Mouse (Mus musculus): ENCODE measurements around the gene March6. TPM values are rescaled to one million over a fixed set of nuclear protein-coding genes. Genes with fewer than 3 reads are reported as not detected.

Gene March6
- polyA plus RNA-seq, 1 experiment: 23.8 TPM

GRCm38 (mm10) chr15:31494803-31495202 lies 36.0 kb downstream of the March6 start:
- Histone ChIP-seq H3K4me1 (ENCODE audit: control insufficient read depth, insufficient read depth, low read length) (no peaks in the 10 kb centered on the region), H3K4me3 (replicated peaks; ENCODE audit: extremely low read depth, low read depth, low read length) (no peak overlapping the region)
- TF ChIP-seq CTCF (IDR thresholded peaks at IDR 0.05; ENCODE audit: insufficient read depth, low read length): no peak
- WGBS: 76% methylated on average over 9 of the region's 9 CpGs
- no peak for DNase-seq

GRCm38 (mm10) chr15:31494310-31494709 lies 36.5 kb downstream of the March6 start:
- TF ChIP-seq POLR2A (IDR thresholded peaks at IDR 0.05; ENCODE audit: borderline replicate concordance, extremely low read depth, low read depth, low read length) (no peak), CTCF (IDR thresholded peaks at IDR 0.05; ENCODE audit: insufficient read depth, low read length) (no peak)
- 72% methylated on average over 3 of the region's 3 CpGs for WGBS
- Histone ChIP-seq H3K4me1 (ENCODE audit: control insufficient read depth, insufficient read depth, low read length) (no peaks in the 10 kb centered on the region), H3K4me3 (replicated peaks; ENCODE audit: extremely low read depth, low read depth, low read length) (no peak overlapping the region)
- no peak for DNase-seq

- H3K4me3 ChIP-seq (replicated peaks; ENCODE audit: extremely low read depth, low read depth, low read length): no peak overlapping the region
- H3K4me1 ChIP-seq (ENCODE audit: control insufficient read depth, insufficient read depth, low read length): no peaks in the 10 kb centered on the region
- TF ChIP-seq CTCF (IDR thresholded peaks at IDR 0.05; ENCODE audit: insufficient read depth, low read length) (no peak), POLR2A (IDR thresholded peaks at IDR 0.05; ENCODE audit: borderline replicate concordance, extremely low read depth, low read depth, low read length) (no peak)
- WGBS: 93% methylated on average over 2 of the region's 2 CpGs
- no peak for DNase-seq
These were observed 43.4 kb downstream of the March6 start for GRCm38 (mm10) chr15:31487407-31487806.

GRCm38 (mm10) chr15:31476678-31477077 lies 54.2 kb downstream of the March6 start:
- Histone ChIP-seq H3K4me3 (replicated peaks; ENCODE audit: extremely low read depth, low read depth, low read length) (no peak overlapping the region), H3K4me1 (ENCODE audit: control insufficient read depth, insufficient read depth, low read length) (peaks cover 7% of the 10 kb centered on the region)
- 79% methylated on average over 1 of the region's 1 CpGs for WGBS
- TF ChIP-seq CTCF (IDR thresholded peaks at IDR 0.05; ENCODE audit: insufficient read depth, low read length) (no peak), POLR2A (IDR thresholded peaks at IDR 0.05; ENCODE audit: borderline replicate concordance, extremely low read depth, low read depth, low read length) (no peak)
- DNase-seq: no peak

- DNase-seq: no peak
- 39% methylated on average over 4 of the region's 4 CpGs for WGBS
- H3K4me1 ChIP-seq (ENCODE audit: control insufficient read depth, insufficient read depth, low read length): peaks cover 7% of the 10 kb centered on the region
- no peak overlapping the region for H3K4me3 ChIP-seq (replicated peaks; ENCODE audit: extremely low read depth, low read depth, low read length)
- no peak for TF ChIP-seq CTCF (IDR thresholded peaks at IDR 0.05; ENCODE audit: insufficient read depth, low read length)
These were observed 57.9 kb downstream of the March6 start for GRCm38 (mm10) chr15:31472645-31473574.

GRCm38 (mm10) chr15:31471529-31471928 lies 59.3 kb downstream of the March6 start:
- 84% methylated on average over 4 of the region's 4 CpGs for WGBS
- peaks cover 7% of the 10 kb centered on the region for H3K4me1 ChIP-seq (ENCODE audit: control insufficient read depth, insufficient read depth, low read length)
- no peak overlapping the region for H3K4me3 ChIP-seq (replicated peaks; ENCODE audit: extremely low read depth, low read depth, low read length)
- TF ChIP-seq CTCF (IDR thresholded peaks at IDR 0.05; ENCODE audit: insufficient read depth, low read length): no peak
- TF ChIP-seq POLR2A (IDR thresholded peaks at IDR 0.05; ENCODE audit: borderline replicate concordance, extremely low read depth, low read depth, low read length): no peak
- no peak for DNase-seq

GRCm38 (mm10) chr15:31469497-31469896 lies 61.4 kb downstream of the March6 start:
- H3K4me1 ChIP-seq (ENCODE audit: control insufficient read depth, insufficient read depth, low read length): peaks cover 7% of the 10 kb centered on the region
- H3K4me3 ChIP-seq (replicated peaks; ENCODE audit: extremely low read depth, low read depth, low read length): no peak overlapping the region
- TF ChIP-seq CTCF (IDR thresholded peaks at IDR 0.05; ENCODE audit: insufficient read depth, low read length): no peak
- WGBS: 81% methylated on average over 4 of the region's 4 CpGs
- DNase-seq: no peak

GRCm38 (mm10) chr15:31468806-31469205 lies 62.0 kb downstream of the March6 start:
- no peak for DNase-seq
- 69% methylated on average over 5 of the region's 5 CpGs for WGBS
- no peak overlapping the region for H3K4me3 ChIP-seq (replicated peaks; ENCODE audit: extremely low read depth, low read depth, low read length)
- H3K4me1 ChIP-seq (ENCODE audit: control insufficient read depth, insufficient read depth, low read length): peaks cover 7% of the 10 kb centered on the region
- TF ChIP-seq CTCF (IDR thresholded peaks at IDR 0.05; ENCODE audit: insufficient read depth, low read length) (no peak), POLR2A (IDR thresholded peaks at IDR 0.05; ENCODE audit: borderline replicate concordance, extremely low read depth, low read depth, low read length) (no peak)

GRCm38 (mm10) chr15:31466749-31467148 lies 64.1 kb downstream of the March6 start:
- Histone ChIP-seq H3K4me1 (ENCODE audit: control insufficient read depth, insufficient read depth, low read length) (no peaks in the 10 kb centered on the region), H3K4me3 (replicated peaks; ENCODE audit: extremely low read depth, low read depth, low read length) (no peak overlapping the region)
- TF ChIP-seq CTCF (IDR thresholded peaks at IDR 0.05; ENCODE audit: insufficient read depth, low read length) (no peak), POLR2A (IDR thresholded peaks at IDR 0.05; ENCODE audit: borderline replicate concordance, extremely low read depth, low read depth, low read length) (no peak)
- no peak for DNase-seq
- WGBS: 95% methylated on average over 1 of the region's 1 CpGs

- no peak overlapping the region for H3K4me3 ChIP-seq (replicated peaks; ENCODE audit: extremely low read depth, low read depth, low read length)
- DNase-seq: no peak
- no peaks in the 10 kb centered on the region for H3K4me1 ChIP-seq (ENCODE audit: control insufficient read depth, insufficient read depth, low read length)
- TF ChIP-seq CTCF (IDR thresholded peaks at IDR 0.05; ENCODE audit: insufficient read depth, low read length) (no peak), POLR2A (IDR thresholded peaks at IDR 0.05; ENCODE audit: borderline replicate concordance, extremely low read depth, low read depth, low read length) (no peak)
- WGBS: 89% methylated on average over 5 of the region's 5 CpGs
These were observed 64.6 kb downstream of the March6 start for GRCm38 (mm10) chr15:31466295-31466694.

Measured in lung, adult 2 months (tissue).